ENCODE assay signal across 26 mouse cellular contexts in genomic region chr11:90489166-90489565, GRCm38 (mm10).
"Had no signal": no experiment of that assay in that cellular context is flagged by ENCODE, and none has a peak within 500 bp of the region (broad histone marks: within the 10 kb centered on the region; RNA-seq: fewer than 3 reads in every experiment).

No protein-coding gene starts in this region.

- H3K4me3 ChIP-seq: embryonic facial prominence, embryonic 10.5 days; embryonic facial prominence, embryonic 12.5 days; embryonic facial prominence, embryonic 13.5 days; embryonic facial prominence, embryonic 15.5 days; erythroblast, embryonic 14.5 days; forebrain, embryonic 10.5 days; forebrain, embryonic 12.5 days; forebrain, embryonic 13.5 days; forebrain, embryonic 15.5 days; gastrocnemius, adult 2 months; heart, adult 2 months had no signal

- H3K27ac ChIP-seq: embryonic facial prominence, embryonic 10.5 days; embryonic facial prominence, embryonic 12.5 days; embryonic facial prominence, embryonic 13.5 days; embryonic facial prominence, embryonic 15.5 days; forebrain, embryonic 10.5 days; forebrain, embryonic 12.5 days; forebrain, embryonic 13.5 days; forebrain, embryonic 15.5 days; gastrocnemius, adult 2 months; heart, adult 2 months had no signal

- H3K9me3 ChIP-seq: embryonic facial prominence, embryonic 10.5 days; embryonic facial prominence, embryonic 12.5 days; embryonic facial prominence, embryonic 15.5 days; forebrain, embryonic 12.5 days; forebrain, embryonic 13.5 days; forebrain, embryonic 15.5 days had no signal

- H3K4me1 ChIP-seq: embryonic facial prominence, embryonic 10.5 days had no signal

- DNase-seq: cerebellum, adult 2 months; cerebellum, adult 8-10 months; cerebellum, adult 9-10 months; cerebellum, adult 9-11 months; cerebellum, postnatal 10 days; cerebellum, postnatal 14 days; cerebellum, postnatal 25 days; cerebellum, postnatal 36 days; embryo, embryonic 11 days; forebrain, postnatal 0 days; gastrocnemius, adult 2 months; gastrocnemius, postnatal 10 days; gastrocnemius, postnatal 14 days; gastrocnemius, postnatal 25 days; gastrocnemius, postnatal 36 days; heart, adult 18-20 months; heart, adult 2 months had no signal

- H3K27me3 ChIP-seq: embryonic facial prominence, embryonic 12.5 days; embryonic facial prominence, embryonic 13.5 days; embryonic facial prominence, embryonic 15.5 days; forebrain, embryonic 15.5 days had no signal

- H3K36me3 ChIP-seq: forebrain, embryonic 15.5 days had no signal
